Mouse (Mus musculus) natural killer cell, adult 2 months (primary cell): ENCODE measurements around the gene Lurap1l.

Experiments
- DNase-seq, 2 experiments: peaks; one replicate each; pipeline ENCODE4 v3.0.0; 2022; ENCODE audit warnings: low spot score in 2 of 2

Lurap1l gene

GRCm38 (mm10) chr4:80910481-80910870 lies at the start of gene Lurap1l:
TSS of gene Lurap1l (plus strand) at chr4:80910646.
- DNase-seq, result no peak

- no peak for DNase-seq
Observed at GRCm38 (mm10) chr4:80862962-80863361, 47.5 kb upstream of the Lurap1l start.

DNA sequence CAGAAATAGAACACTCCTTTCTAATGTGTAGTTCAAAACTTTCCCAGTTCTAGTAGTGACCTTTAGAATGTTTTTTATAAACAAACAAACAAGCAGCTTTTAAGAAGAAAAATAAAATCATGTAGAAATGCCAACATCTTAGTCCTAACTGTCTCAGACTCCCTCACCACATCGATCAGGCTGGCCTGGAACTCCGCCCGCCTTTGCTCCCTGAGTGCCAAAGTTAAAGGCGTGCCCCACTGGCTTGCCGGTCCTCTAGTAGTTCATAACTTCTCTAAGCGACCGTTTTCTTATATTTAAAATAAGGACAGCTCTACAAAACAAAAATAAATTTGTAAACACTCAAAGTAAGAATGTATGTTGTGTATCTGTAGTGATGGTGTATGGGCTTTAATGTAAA lies 46.5 kb upstream of the Lurap1l start:
- DNase-seq, result no peak

DNA sequence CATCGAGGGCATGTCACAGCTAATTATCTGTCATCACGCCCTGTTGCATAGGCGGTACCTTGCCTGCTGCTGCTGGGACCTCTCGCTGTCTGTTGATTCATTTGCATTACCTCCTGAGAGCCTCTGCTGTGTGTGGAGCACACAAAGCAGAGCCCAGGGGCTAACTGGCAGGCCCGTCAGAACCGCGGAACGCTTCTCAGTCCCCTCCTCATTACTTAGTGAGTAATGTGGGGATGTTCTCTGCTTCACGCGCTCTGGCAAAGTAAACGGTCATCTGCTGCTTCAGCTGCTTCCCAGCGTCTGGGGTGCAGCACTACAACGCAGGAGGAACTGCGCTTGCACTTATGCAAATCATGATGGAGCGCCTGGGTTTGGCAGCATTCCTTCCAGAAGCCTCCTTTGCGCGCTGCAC lies 45.9 kb upstream of the Lurap1l start:
- no peak for DNase-seq

- no peak for DNase-seq
Observed at GRCm38 (mm10) chr4:80866065-80866464, 44.4 kb upstream of the Lurap1l start.

GRCm38 (mm10) chr4:80869598-80869997 lies 40.8 kb upstream of the Lurap1l start:
- no peak for DNase-seq

- no peak for DNase-seq
Observed at GRCm38 (mm10) chr4:80872847-80873644, 37.4 kb upstream of the Lurap1l start.

DNA sequence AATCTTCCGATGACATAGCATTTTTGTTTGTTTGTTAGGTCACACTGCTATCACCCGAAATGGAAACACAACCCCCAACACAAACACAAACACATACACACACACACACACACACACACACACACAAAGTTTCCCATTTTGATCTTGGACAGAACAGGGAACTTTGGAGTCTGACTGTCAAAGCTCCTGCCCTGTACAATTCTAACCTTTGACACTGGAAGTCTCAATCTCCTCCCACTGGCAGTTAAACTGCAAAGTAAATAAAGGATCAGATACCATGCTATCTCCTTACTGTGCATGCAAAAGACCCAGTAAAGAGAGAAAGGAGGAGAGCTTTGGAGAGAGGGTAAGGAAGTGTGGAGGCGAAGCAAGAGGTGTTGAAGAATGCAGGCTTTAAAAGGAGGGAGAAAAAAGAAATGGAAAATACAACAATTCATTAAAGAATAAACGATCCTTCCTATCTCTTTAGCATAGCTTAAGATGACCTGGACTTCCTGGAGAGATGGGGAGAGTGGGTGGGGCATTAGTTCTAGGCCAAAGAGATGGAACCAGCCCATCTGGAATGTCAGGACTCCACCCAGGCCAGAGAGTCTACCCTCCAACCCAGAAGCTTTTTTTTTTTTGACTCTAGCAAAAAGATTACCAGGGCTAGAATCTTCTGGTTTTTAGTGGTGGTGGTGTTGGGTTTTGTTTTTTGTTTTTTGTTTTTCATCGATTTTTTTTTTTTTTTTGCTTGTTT lies 36.2 kb upstream of the Lurap1l start:
- no peak for DNase-seq

DNA sequence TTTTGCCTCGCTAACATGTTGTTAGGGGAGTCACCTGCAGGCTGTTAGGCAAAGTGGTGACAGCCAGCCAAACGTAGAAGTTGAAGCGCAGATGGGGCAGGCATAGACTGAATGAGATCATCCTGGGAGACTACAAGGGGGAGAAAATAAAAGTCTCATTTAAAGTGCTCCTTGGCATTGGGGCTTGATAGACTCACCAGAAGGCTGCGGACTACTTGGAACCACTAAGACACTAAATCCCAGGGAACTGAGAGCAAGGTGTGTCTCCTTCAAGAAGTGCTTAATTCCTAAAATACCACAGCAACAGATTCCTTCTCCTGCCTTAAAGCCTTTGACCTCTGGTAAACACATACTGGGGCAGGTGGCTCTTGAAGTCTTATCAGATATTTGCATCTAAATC lies 35.4 kb upstream of the Lurap1l start:
- no peak for DNase-seq

- DNase-seq, result no peak
Observed at GRCm38 (mm10) chr4:80881996-80882599, 28.3 kb upstream of the Lurap1l start.

GRCm38 (mm10) chr4:80886631-80887030 lies 23.8 kb upstream of the Lurap1l start:
- no peak for DNase-seq

- no peak for DNase-seq
Observed at GRCm38 (mm10) chr4:80891004-80891403, 19.4 kb upstream of the Lurap1l start.

DNA sequence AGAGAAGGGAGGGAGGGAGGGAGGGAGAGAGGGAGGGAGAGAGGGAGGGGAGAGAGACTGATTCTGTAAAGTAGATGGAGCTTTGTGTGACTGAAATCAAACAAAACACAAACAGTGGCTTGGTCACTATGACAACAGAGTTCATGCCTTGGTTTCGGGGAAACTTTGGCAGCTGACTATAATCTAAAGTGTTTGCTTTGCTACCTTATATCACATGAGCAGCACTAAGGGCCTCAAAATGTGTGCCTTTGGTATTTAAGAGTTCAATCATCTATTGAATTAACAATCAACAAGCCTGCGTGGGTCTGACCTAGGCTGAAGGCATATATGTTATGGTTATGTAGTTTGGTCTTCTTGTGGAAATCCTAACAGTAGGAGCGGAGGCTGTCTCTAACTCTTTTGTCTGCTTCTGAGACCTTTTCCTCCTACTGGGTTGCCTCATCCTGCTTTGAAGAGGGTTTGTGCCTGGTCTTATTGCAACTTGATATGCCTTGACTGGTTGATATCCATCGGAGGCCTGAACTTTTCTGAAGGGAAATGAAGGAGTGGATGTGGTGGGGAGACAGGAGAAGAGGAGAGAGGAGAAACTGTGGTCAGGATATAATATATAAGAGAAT lies 15.1 kb upstream of the Lurap1l start:
- DNase-seq, result no peak

GRCm38 (mm10) chr4:80906726-80907125 lies 3.7 kb upstream of the Lurap1l start:
- DNase-seq, result no peak

- DNase-seq, result no peak
Observed at GRCm38 (mm10) chr4:80907973-80908372, 2.5 kb upstream of the Lurap1l start.

GRCm38 (mm10) chr4:80908902-80909301 lies 1.5 kb upstream of the Lurap1l start:
- DNase-seq, result no peak

DNA sequence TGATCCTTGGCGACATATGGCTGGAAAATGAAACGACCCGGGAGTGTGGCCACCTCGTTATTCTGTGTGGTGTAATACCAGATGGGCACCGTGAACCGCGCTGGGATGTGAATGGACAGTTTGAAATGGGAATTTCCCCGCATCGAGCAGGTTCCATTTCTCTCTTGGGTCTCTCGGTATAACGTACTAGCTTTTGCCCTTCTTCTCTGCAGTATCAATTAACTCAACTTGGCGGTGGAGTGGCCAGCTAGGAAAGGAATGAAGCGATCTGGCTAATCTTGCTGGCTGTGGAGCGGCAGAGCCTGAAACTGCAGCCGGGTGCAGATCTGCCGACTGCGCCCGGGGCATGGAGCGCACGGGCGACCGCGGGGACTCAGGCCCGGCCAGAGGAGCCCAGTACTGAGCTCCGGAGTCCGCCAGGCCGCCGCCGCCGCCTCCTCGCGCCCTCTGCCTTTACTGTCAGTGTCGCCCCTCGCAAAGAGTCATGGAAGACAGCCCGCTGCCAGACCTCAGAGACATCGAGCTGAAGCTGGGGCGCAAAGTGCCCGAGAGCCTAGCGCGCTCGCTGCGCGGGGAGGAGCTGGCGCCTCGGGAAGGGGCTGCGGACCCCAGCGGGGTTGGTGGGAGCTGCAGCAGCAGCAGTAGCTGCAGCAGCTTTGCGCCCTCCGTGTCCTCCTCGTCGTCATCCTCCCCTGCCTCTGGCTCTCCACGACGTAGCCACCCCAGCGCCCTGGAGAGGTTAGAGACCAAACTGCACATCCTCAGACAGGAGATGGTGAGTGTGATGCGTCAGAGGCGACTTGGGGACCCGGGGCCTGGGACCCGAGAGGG lies 640 bp downstream of the Lurap1l start:
- no peak for DNase-seq

- DNase-seq, result no peak
Observed at GRCm38 (mm10) chr4:80911706-80912540, 1.5 kb downstream of the Lurap1l start.

DNA sequence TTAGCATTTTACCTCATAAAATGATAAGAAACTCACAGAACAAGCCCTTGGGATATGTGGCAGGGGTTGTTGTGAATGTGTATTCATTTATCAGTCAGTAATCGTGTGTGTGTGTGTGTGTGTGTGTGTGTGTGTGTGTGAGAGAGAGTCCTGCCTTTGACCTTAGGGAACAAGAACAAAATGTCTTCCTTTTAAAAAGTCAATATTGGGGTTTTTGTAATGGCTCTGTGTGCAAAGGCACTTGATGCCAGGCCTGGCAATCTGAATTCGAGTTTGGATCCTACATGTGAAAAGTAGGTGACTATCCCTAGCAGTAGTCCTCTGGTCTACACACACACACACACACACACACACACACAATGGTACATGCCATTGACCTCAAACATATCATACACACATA lies 4.8 kb downstream of the Lurap1l start:
- no peak for DNase-seq

GRCm38 (mm10) chr4:80916695-80917094 lies 6.2 kb downstream of the Lurap1l start:
- no peak for DNase-seq
